Comparison of ENCODE assay signal across 29 mouse cellular contexts in the genomic region with DNA sequence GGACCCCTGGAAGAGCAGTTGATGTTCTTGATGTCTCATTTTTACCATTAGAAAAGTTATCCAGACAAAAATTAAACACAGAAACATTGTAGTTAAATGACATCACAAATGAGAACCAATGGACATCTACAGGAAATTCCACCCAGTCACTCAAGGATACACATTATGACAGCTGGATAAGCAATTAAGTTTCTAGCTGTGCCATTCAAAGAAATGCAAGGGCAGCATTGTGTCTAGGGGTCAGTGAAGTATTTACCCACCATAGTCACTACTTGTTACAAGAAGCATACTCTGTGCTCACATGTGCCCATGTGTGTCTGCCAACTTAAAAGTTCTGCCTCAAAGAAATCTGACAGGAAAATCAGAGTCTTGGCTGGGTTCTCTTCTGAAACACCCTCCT. TPM values are rescaled to one million over a fixed set of nuclear protein-coding genes. Genes with fewer than 3 reads are reported as not detected.
"Had no signal": no experiment of that assay in that cellular context is flagged by ENCODE, and none has a peak within 500 bp of the region (broad histone marks: within the 10 kb centered on the region; RNA-seq: fewer than 3 reads in every experiment).

No protein-coding gene starts in this region.

- H3K9ac ChIP-seq: forebrain, postnatal 0 days; heart, embryonic 12.5 days; hindbrain, embryonic 12.5 days; hindbrain, embryonic 15.5 days; intestine, embryonic 15.5 days; limb, embryonic 12.5 days had no signal

- DNase-seq: forebrain, postnatal 0 days; gastrocnemius, postnatal 14 days; gastrocnemius, postnatal 36 days; heart, adult 18-20 months; heart, postnatal 10 days; heart, postnatal 4 days; kidney, adult 18-20 months; kidney, adult 8-10 months; kidney, postnatal 10 days; kidney, postnatal 25 days; kidney, postnatal 4 days; liver had no signal

- H3K4me1 ChIP-seq: heart, embryonic 10.5 days; heart, embryonic 12.5 days; hindbrain, embryonic 10.5 days; hindbrain, embryonic 12.5 days; hindbrain, embryonic 15.5 days; intestine, embryonic 15.5 days; limb, embryonic 12.5 days had no signal

- H3K4me2 ChIP-seq: heart, embryonic 12.5 days; hindbrain, embryonic 12.5 days; hindbrain, embryonic 15.5 days; intestine, embryonic 15.5 days; limb, embryonic 12.5 days had no signal

- H3K4me3 ChIP-seq: heart, embryonic 10.5 days; heart, embryonic 12.5 days; hindbrain, embryonic 10.5 days; hindbrain, embryonic 12.5 days; hindbrain, embryonic 15.5 days; intestine, embryonic 15.5 days; layer of hippocampus, adult 2 months; left cerebral cortex, adult 2 months; limb, embryonic 12.5 days had no signal

- ATAC-seq: forebrain, postnatal 0 days; inflammation-experienced regulatory T-cells, adult 6 months; intestine, embryonic 15.5 days; intestine, postnatal 0 days had no signal

- H3K9me3 ChIP-seq: heart, embryonic 10.5 days; hindbrain, embryonic 10.5 days; hindbrain, embryonic 12.5 days; hindbrain, embryonic 15.5 days; intestine, embryonic 15.5 days; limb, embryonic 12.5 days had no signal

- H3K27me3 ChIP-seq: heart, embryonic 12.5 days; hindbrain, embryonic 12.5 days; hindbrain, embryonic 15.5 days; intestine, embryonic 15.5 days; limb, embryonic 12.5 days had no signal

- H3K36me3 ChIP-seq: heart, embryonic 10.5 days; heart, embryonic 12.5 days; hindbrain, embryonic 10.5 days; hindbrain, embryonic 12.5 days; hindbrain, embryonic 15.5 days; intestine, embryonic 15.5 days; limb, embryonic 12.5 days had no signal

- H3K27ac ChIP-seq: heart, embryonic 10.5 days; hindbrain, embryonic 10.5 days; hindbrain, embryonic 12.5 days; hindbrain, embryonic 15.5 days; intestine, embryonic 15.5 days; layer of hippocampus, adult 2 months; left cerebral cortex, adult 2 months; limb, embryonic 12.5 days had no signal

RNA-seq across cellular contexts. Expression of a gene that starts 31.5 kb away (rescaled TPM):
- polyA plus RNA-seq: forebrain, postnatal 0 days; gonadal fat pad, adult 2 months; heart, embryonic 10.5 days; heart, embryonic 12.5 days; heart, embryonic 14.5 days; heart, embryonic 16.5 days; hindbrain, embryonic 10.5 days; hindbrain, embryonic 12.5 days; hindbrain, embryonic 15.5 days; inflammation-experienced regulatory T-cells, adult 6 months; intestine, embryonic 15.5 days; intestine, postnatal 0 days; kidney, embryonic 14.5 days; kidney, embryonic 16.5 days; limb, embryonic 12.5 days; limb, embryonic 14.5 days had no signal

RNA-seq across cellular contexts. Expression of a gene that starts 34.7 kb away (rescaled TPM):
- polyA plus RNA-seq: forebrain, postnatal 0 days; gonadal fat pad, adult 2 months; heart, embryonic 14.5 days; heart, embryonic 16.5 days; hindbrain, embryonic 10.5 days; hindbrain, embryonic 12.5 days; inflammation-experienced regulatory T-cells, adult 6 months; limb, embryonic 12.5 days; limb, embryonic 14.5 days had no signal
